Mouse (Mus musculus) cerebellum, adult 9-11 months (tissue): ENCODE measurements around the gene Gm5800.
"Not testable (repeated sequence)": the region's sequence is repeated elsewhere in the genome, so short reads cannot be mapped to it uniquely, and the experiment has no call there.

Experiments
- DNase-seq: peaks from one replicate; pipeline ENCODE4 v3.0.0; 2022

Gm5800 gene

DNA sequence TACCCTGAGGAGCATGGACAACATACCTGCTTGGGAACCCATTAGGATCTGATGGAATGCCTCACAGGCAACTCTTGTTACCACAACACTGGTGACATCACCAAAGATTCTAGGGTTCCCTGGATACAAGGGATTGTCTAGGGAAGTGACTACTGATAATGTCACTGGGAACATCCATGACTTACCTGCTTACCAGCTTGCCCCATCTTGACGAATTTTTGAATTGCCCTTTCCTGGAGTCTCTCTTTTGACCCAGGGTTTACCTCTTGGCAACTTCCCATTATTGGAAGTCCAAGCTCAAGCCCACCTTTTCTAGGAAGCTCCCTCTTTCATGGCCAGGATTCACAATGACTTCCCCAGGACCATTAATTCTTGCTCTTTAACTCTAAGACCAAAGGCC is at the start of gene Gm5800:
TSS of gene Gm5800 (minus strand) at position 101 of the 400 bp plus-strand sequence.
- DNase-seq: no peak

DNA sequence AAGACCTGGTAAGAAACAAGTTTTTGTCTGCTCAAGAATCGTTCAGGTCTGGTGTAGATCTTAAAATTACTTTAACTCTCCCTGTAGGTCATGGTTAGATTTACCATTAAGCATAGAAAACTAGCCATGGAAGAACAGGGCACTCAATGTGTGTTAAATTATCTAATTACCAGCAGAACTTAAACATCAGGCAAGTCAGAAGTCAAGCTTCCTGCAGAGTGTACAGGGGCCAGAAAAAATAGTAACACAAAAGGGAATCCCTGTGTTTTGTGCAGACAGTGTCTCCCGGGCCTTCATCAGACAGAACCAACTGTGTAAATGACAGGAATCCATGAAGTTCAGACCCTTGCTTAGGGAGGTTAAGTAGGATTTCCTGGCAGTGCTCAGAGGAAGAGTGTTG is 39.0 kb upstream of the Gm5800 start:
- DNase-seq: no peak

DNA sequence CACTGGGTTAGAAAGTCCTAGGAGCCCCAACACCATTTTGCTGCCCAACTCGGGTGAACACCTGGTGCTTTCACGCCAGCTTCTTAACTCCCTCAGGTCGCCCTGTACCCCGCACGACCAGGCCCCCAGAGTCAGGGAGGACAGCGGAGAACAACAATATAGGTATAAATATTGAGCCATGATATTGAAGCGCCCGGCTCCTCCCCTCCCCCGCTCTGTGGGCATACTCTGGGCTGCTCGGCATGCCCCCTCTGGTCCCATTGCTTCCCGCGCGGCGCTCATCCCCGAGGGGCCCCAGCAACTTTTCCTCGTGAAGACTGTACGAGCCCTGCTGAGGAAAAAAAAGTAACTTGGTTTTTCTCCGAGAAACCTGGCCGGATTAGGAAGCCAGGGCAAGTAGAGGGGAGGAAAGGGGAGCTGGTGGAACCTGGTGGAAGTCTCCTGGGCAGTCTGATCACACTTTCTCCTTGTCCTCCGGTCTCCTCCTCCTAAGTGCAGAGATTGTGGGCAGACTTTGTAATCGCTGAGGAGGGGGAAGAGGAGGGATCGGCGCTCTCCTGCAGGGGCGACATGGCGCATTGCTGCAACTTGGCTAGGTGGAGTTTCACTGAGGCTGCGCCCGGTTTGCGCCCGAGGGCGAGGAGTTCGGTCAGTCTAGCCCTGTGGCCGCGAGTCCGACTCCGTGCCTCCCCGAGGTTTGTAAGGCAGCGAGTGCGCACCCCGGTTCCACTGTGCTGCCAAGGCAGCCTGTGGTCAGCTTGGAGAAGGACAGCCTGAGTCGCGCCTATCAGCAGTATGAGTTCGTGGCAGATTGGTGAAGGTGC is 23.6 kb upstream of the Gm5800 start:
- no peak for DNase-seq

DNA sequence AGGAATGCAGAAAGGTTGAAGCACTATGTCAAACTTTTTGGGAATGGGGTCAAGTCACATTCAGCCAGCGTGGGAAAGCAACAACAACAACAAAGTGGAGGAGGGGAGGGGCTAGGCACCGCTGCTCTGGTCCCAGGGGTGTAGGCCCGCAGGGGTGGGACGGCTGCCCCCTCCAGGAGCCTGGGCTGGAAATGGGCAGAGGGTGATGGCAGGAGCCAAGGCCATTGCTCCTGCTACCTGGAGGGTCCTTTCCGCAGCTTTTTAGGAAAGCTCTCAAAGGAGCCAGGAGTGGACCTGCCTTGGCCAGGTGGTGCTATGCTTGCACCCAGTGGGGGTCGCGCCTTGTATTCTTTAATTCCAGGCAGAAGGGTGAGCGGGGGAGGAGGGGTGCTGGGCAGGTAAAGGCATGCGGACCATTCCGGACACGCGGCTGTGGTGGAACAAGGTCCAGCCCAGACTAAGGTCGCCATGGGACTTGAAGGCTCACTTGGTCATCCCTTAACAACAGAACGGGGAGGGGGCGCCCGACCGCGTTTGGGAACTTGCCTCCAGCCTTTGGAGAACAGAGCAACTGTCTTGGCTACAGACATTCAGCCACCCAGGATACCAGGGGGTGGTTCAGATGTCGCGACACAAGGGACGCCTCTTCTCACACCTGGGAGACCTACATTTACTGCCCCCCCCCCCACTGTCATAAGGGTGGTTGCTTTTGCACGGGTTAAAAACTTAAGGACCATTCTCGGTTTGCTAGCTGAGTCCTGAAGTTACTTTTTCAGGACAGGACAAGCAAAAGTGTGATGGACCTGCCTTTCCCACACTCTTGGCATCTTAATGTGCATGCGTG is 22.4 kb upstream of the Gm5800 start:
- DNase-seq: no peak

DNA sequence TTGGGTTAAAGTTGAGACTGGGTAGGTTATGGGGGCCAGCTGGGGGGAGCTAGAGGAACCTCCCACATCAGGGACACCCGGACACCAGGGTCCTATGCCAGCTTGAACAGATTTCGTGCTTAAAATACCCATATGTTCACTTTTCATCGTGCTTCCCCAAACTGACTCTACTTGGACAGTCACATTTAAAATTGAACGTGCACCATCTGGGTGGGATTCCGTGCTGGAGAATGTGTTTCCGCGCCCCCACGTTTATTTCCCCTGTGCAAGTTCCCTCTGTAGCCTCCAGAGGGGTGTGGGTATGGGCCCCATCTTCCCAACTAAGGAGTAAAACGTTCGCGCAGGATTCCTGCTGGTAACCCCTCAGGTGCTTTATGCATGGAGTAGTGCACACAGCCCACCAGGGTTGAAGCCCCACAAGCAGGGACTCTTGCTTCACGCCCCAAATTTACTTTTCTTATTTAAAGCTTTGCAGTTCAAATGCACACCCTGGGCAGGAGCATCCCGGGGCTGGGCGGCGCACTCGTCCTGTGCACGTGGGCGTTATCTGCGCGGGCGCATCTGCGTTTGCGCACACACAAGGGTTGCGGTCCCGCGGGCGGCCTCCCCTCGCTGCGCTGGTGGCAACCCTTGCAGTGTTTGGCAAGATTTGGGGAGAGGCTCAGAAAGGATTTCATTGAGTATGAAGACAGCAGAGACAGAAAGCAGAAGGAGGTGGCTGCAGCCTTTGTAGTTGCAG is 21.6 kb upstream of the Gm5800 start:
- no peak for DNase-seq

DNA sequence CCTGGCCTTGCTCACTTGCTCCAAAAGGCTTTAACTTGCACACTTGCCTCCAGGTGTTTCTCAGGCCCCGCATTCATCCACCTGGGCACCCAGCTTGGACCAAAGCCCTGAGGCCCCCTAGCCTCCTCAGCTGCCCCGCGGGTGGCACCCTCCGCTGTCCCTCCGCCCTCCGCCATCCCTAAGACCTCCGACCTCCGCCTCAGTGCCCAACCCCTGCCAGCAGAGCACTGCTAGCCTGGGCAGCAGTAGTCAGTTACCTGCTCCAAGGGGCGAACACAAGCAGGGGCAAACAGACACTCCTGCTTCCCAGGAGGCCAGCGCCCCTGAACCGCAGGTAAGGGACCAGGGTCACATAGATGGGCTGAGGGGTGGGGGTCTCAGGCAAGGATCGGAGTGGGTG is 21.0 kb upstream of the Gm5800 start:
- DNase-seq: no peak

DNA sequence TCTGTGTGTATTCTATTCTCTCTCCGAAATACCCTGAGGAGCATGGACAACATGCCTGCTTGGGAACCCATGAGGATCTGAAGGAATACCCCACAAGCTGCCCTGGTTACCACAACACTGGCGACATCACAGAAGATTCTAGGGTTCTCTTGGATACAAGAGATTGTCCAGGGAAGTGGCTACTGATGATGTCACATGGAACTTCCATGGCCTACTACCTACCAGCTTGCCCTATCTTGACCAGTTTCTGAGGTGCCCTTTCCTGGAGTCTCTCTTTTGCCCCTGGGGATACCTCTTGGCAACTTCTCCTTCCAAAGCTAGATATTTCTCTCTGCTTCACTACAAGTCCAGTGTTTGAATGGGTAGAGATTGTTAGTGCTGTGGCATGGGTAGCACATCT is 21.6 kb downstream of the Gm5800 start, which contains the start of gene Gm17079:
TSS of gene Gm17079 (minus strand) at position 101 of the 400 bp plus-strand sequence.
- DNase-seq: not testable (repeated sequence)

DNA sequence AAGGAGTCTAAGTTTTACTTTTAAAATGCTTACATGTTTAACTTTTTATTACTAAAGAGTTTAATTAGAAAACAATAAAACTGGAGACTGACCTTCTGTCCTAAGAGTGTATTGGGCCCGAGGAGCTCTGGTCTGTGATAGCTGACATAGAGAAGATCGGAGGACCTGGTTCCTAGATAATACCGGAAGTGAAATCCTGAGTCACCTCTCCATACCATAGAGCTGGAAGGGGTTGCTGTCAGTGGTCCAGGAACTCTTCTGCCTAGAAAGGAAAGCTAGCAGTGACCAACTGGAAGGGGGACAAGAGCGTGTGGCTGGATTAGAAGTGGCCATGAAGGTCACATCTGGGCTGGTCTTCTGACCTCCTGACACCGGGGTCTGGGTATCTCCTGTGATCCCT is 39.7 kb downstream of the Gm5800 start:
- no peak for DNase-seq
